Mouse (Mus musculus) spleen, adult 2 months (tissue): ENCODE results near the gene Auts2. TPM values are rescaled to one million over a fixed set of nuclear protein-coding genes. Genes with fewer than 3 reads are reported as not detected.

Experiments
- DNase-seq, 2 experiments: peaks; one replicate each; pipeline versions ENCODE4 v3.0.0 to v3.0.0-alpha.2; 2012 to 2021; ENCODE audit warnings: low spot score in 2 of 2, low read depth in 1 of 2
- H3K27ac ChIP-seq: fragments of 200-500 bp; 2 replicates; pipeline ENCODE4 v1.5.1; 2012; ENCODE audit warnings: low read length, inconsistent platforms; ENCODE audit not compliant: insufficient read depth
- H3K27me3 ChIP-seq: fragments of 200-500 bp; 2 replicates; pipeline ENCODE4 v1.6.1; 2012; ENCODE audit warnings: mild to moderate bottlenecking, moderate library complexity, low read length, inconsistent platforms; ENCODE audit not compliant: control insufficient read depth, insufficient read depth
- H3K36me3 ChIP-seq: fragments of 200-500 bp; 2 replicates; pipeline ENCODE4 v1.6.1; 2012; ENCODE audit warnings: mild to moderate bottlenecking, low read length, inconsistent platforms; ENCODE audit not compliant: control insufficient read depth, insufficient read depth
- H3K4me1 ChIP-seq: fragments of 200-500 bp; 2 replicates; pipeline ENCODE4 v1.6.1; 2011; ENCODE audit warnings: inconsistent platforms; ENCODE audit not compliant: control insufficient read depth, insufficient read depth, insufficient read length
- H3K4me3 ChIP-seq: fragments of 200-500 bp; 2 replicates; pipeline ENCODE4 v1.5.1; 2011; ENCODE audit warnings: mild to moderate bottlenecking, inconsistent platforms; ENCODE audit not compliant: insufficient read depth, insufficient read length; ENCODE audit errors: extremely low read depth
- CTCF ChIP-seq: fragments of 200-500 bp; IDR thresholded peaks from 2 replicates; pipeline ENCODE4 v1.5.1; 2011; ENCODE audit warnings: mild to moderate bottlenecking, inconsistent platforms; ENCODE audit not compliant: insufficient read depth, insufficient read length, insufficient replicate concordance; ENCODE audit errors: extremely low read depth
- POLR2A ChIP-seq: fragments of 200-500 bp; IDR thresholded peaks from 2 replicates; pipeline ENCODE4 v1.6.1; 2011; ENCODE audit warnings: low read depth, low read length, inconsistent platforms
- WGBS: fragments of 180-500 bp; shearing (Covaris S2); methylation state at CpG from one replicate; pipeline ENCODE4 v1.1.7; 2018; 5-methylcytosine and 5-hydroxymethylcytosine counted together
- polyA plus RNA-seq: library from polyadenylated mRNA; depleted of rRNA; stranded (reverse); fragments of >200 nt; gene quantifications from 2 replicates; pipeline ENCODE4 v1.2.3, GENCODE M21; 2012

Gene Auts2
- polyA plus RNA-seq, 1 experiment: 1.3 TPM

DNA sequence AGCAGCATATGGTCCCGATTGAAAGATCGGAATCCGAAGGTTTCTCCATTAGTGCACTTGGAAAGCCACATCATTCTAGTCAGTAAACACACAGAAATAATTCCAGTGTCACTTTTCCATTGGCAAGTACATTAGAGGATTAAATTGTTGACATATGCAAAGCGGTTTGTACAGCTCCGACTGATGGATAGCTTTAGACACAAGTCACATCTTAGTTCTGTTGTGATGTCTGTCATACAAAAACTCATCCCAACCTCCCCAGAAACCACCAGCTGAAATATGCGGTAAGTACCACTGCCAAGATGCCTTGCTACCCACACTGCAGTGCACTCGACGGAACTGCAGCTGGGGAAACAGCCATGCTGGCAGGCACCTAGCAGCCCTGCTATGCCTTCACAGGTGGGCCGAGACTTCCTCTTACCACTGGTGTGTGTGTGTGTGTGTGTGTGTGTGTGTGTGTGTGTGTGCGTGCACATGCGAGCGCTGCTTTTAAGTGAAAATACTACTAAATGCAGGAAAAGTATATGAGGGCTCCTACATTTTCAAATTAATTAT is 322.7 kb downstream of the Auts2 start:
- TF ChIP-seq CTCF (no peak), POLR2A (no peak)
- WGBS: 49% methylated on average over 12 of the region's 12 CpGs
- DNase-seq: no peak
- no peaks in the 10 kb centered on the region for H3K4me1 ChIP-seq
- no peaks in the 10 kb centered on the region for H3K27me3 ChIP-seq
- H3K36me3 ChIP-seq: no peaks in the 10 kb centered on the region
- H3K27ac ChIP-seq: no peak overlapping the region
- no peak overlapping the region for H3K4me3 ChIP-seq

DNA sequence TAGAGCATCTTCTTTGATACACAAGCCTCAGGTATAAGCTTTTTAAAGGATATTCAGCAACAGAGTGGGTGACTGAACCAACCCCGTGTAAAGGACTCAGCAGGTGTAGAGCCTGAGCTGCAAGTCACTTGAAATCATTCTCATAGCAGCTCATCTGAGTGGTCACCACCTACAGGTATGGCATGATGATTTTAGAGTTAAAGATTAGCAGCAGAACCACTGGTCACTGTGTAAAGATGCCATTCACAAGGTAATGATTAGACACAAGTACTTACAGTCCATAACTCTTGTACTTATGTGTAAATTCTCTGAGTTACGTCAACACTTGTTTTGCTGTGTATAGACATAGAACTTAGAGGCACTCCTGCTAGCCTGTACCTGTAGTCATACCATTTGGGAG is 327.0 kb downstream of the Auts2 start:
- Histone ChIP-seq H3K4me3 (no peak overlapping the region), H3K27me3 (no peaks in the 10 kb centered on the region), H3K36me3 (no peaks in the 10 kb centered on the region), H3K27ac (no peak overlapping the region), H3K4me1 (no peaks in the 10 kb centered on the region)
- no peak for TF ChIP-seq POLR2A
- no peak for TF ChIP-seq CTCF
- WGBS: 92% methylated on average over 2 of the region's 2 CpGs
- no peak for DNase-seq

DNA sequence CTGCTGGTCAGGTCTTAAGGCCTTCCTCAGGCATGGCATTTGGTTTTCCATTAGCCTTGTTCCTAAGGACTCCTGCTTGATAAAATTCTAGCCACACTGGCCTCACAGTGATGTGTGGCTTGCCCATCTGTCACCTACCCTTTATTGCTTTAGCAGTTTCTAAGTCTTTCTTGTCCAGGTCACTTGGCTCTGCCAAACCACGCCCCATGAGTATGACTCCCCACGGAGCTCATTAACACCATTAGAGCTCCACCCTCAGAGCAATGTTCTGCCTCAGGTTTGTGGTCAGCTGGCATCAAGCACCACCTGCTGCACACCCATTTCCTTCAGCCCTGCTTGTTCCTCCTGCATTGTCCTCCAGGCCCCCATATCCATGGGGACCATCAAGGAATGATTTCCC is 330.7 kb downstream of the Auts2 start:
- TF ChIP-seq CTCF (no peak), POLR2A (no peak)
- no peak overlapping the region for H3K27ac ChIP-seq
- no peaks in the 10 kb centered on the region for H3K36me3 ChIP-seq
- no peaks in the 10 kb centered on the region for H3K4me1 ChIP-seq
- no peak overlapping the region for H3K4me3 ChIP-seq
- no peaks in the 10 kb centered on the region for H3K27me3 ChIP-seq
- DNase-seq: no peak
- 61% methylated on average over 2 of the region's 2 CpGs for WGBS

DNA sequence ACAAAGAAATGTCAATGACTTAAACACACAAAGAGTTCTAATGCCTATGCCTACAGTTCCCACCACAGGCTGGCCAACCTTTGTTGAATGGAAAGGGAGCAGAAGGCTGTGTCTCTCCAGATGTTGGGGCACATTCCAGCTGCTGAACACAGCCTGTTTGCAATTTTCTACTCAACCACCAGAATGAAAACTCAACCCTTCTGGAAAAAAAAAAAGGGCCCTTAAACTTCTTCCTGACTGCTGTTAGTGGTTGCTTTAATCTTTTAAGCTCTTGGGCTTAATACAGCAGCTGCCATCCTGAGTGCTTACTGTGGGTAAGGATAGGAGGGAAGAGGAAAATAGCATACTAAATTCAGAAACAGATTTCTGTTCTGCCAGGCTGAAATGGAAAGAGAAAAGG is 333.4 kb downstream of the Auts2 start:
- H3K4me3 ChIP-seq: no peak overlapping the region
- H3K4me1 ChIP-seq: no peaks in the 10 kb centered on the region
- no peaks in the 10 kb centered on the region for H3K27me3 ChIP-seq
- DNase-seq: no peak
- H3K36me3 ChIP-seq: no peaks in the 10 kb centered on the region
- no peak for TF ChIP-seq CTCF
- no peak for TF ChIP-seq POLR2A
- H3K27ac ChIP-seq: no peak overlapping the region

DNA sequence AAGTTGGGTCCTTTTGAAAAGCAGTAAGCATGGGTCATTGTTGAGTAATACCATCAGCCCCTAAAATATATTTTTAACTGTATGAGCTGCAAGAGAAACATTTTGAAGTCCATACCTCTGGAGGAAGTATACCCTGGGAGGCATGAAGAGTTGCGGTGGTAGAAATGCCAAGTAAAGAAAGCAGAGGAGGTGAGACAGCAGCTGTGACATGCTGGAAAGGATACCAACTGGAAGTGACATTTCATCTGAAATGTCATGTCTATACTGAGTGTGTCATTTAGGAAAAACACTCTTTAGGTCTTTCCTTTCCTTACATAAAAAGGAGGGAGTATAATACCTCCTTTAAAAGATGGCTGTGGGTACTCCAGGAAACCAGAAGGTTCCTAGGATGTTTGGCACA is 336.9 kb downstream of the Auts2 start:
- H3K27ac ChIP-seq: no peak overlapping the region
- H3K4me3 ChIP-seq: no peak overlapping the region
- H3K27me3 ChIP-seq: no peaks in the 10 kb centered on the region
- no peaks in the 10 kb centered on the region; the same call in 1 of the 2 replicates for H3K4me1 ChIP-seq
- DNase-seq: no peak
- no peaks in the 10 kb centered on the region for H3K36me3 ChIP-seq
- TF ChIP-seq POLR2A: no peak
- TF ChIP-seq CTCF: no peak
- WGBS: 95% methylated on average over 1 of the region's 1 CpGs

DNA sequence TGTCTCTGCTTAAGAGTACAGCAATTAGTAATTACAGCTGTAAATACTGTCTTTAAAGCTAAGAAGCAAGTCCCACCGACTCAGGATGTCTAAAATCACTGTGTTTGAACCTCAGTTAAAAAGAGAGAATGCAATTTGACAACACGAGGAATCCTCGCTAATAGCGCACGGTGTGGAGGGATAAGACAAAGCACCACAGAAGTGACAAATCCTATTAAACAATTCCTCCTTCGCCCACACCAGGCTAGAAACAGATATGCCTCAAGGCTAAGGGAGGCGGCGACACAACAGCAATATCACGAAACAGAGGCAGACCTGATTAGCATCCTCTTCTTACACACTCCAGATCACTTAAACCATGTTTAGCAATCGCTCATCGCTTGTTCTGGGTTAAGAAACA is 339.3 kb downstream of the Auts2 start:
- no peaks in the 10 kb centered on the region; the same call in 1 of the 2 replicates for H3K4me1 ChIP-seq
- H3K27me3 ChIP-seq: no peaks in the 10 kb centered on the region
- H3K4me3 ChIP-seq: no peak overlapping the region
- no peak overlapping the region for H3K27ac ChIP-seq
- WGBS: 91% methylated on average over 11 of the region's 11 CpGs
- DNase-seq: no peak
- no peaks in the 10 kb centered on the region for H3K36me3 ChIP-seq
- TF ChIP-seq POLR2A: no peak
- no peak for TF ChIP-seq CTCF

DNA sequence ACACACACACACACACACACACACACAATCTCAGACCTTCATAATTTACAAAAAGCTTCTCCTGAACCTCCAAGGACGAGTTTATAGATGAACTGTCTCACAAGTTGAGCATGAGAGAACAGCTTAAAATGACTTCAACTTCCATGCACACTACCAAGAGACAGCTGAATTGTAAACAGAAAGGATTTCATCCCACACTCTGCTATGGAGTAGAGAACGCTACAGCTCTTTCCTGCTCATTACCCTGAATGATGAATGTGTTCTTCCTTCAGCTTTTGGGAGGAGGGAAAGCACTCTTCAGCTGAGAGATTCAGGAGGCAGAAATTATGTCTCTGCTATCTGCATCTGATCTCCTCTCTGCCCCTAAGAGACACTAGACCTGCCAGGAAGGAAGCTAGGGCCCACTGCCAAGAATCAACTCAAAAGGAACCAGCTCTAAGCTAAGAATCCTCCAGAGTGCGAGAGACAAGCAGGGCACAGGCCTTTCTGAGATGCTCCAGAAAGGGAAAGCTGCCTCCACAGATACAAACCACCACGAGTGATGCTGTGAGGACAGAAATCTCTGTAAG is 342.0 kb downstream of the Auts2 start:
- no peak for TF ChIP-seq CTCF
- TF ChIP-seq POLR2A: no peak
- H3K27ac ChIP-seq: no peak overlapping the region
- no peaks in the 10 kb centered on the region for H3K27me3 ChIP-seq
- no peak for DNase-seq
- no peaks in the 10 kb centered on the region; the same call in 1 of the 2 replicates for H3K4me1 ChIP-seq
- H3K4me3 ChIP-seq: no peak overlapping the region
- H3K36me3 ChIP-seq: no peaks in the 10 kb centered on the region
- WGBS: 37% methylated on average over 4 of the region's 4 CpGs
